Mouse (Mus musculus): ENCODE results near the gene Lamb1.

Lamb1 gene

GRCm38 (mm10) chr12:31252259-31252658, 12.8 kb upstream of the Lamb1 start:
- no peak for DNase-seq (ENCODE audit: low spot score in 2 of 2)

GRCm38 (mm10) chr12:31254978-31255377, 10.1 kb upstream of the Lamb1 start:
- DNase-seq (ENCODE audit: low spot score in 2 of 2) = no peak

GRCm38 (mm10) chr12:31256121-31256903, 8.7 kb upstream of the Lamb1 start:
- DNase-seq (ENCODE audit: low spot score in 2 of 2) = no peak

GRCm38 (mm10) chr12:31261882-31262281, 3.2 kb upstream of the Lamb1 start:
- DNase-seq (ENCODE audit: low spot score in 2 of 2) = no peak

GRCm38 (mm10) chr12:31263921-31264320, 1.1 kb upstream of the Lamb1 start:
- no peak for DNase-seq (ENCODE audit: low spot score in 2 of 2)

GRCm38 (mm10) chr12:31265722-31266431, 843 bp downstream of the Lamb1 start:
- DNase-seq (ENCODE audit: low spot score in 2 of 2) = peak in 1 of 2 experiments; percentile 12

- no peak for DNase-seq (ENCODE audit: low spot score in 2 of 2)
These were observed 1.7 kb downstream of the Lamb1 start for GRCm38 (mm10) chr12:31266686-31267085.

- no peak for DNase-seq (ENCODE audit: low spot score in 2 of 2)
These were observed 2.3 kb downstream of the Lamb1 start for GRCm38 (mm10) chr12:31267363-31267762.

- no peak for DNase-seq (ENCODE audit: low spot score in 2 of 2)
These were observed 3.3 kb downstream of the Lamb1 start for GRCm38 (mm10) chr12:31268315-31268714.

- DNase-seq (ENCODE audit: low spot score in 2 of 2) = no peak
These were observed 4.1 kb downstream of the Lamb1 start for GRCm38 (mm10) chr12:31269020-31269597.

GRCm38 (mm10) chr12:31270361-31270760, 5.3 kb downstream of the Lamb1 start:
- no peak for DNase-seq (ENCODE audit: low spot score in 2 of 2)

GRCm38 (mm10) chr12:31270776-31271175, 5.7 kb downstream of the Lamb1 start:
- DNase-seq (ENCODE audit: low spot score in 2 of 2) = no peak

- no peak for DNase-seq (ENCODE audit: low spot score in 2 of 2)
These were observed 6.5 kb downstream of the Lamb1 start for GRCm38 (mm10) chr12:31271361-31272011.

- no peak for DNase-seq (ENCODE audit: low spot score in 2 of 2)
These were observed 7.1 kb downstream of the Lamb1 start for GRCm38 (mm10) chr12:31272012-31272735.

GRCm38 (mm10) chr12:31272846-31273245, 7.8 kb downstream of the Lamb1 start:
- no peak for DNase-seq (ENCODE audit: low spot score in 2 of 2)

- no peak for DNase-seq (ENCODE audit: low spot score in 2 of 2)
These were observed 8.6 kb downstream of the Lamb1 start for GRCm38 (mm10) chr12:31273646-31274045.

GRCm38 (mm10) chr12:31275411-31275810, 10.4 kb downstream of the Lamb1 start:
- DNase-seq (ENCODE audit: low spot score in 2 of 2) = no peak

GRCm38 (mm10) chr12:31278270-31278669, 13.2 kb downstream of the Lamb1 start:
- no peak for DNase-seq (ENCODE audit: low spot score in 2 of 2)

- DNase-seq (ENCODE audit: low spot score in 2 of 2) = no peak
These were observed 15.3 kb downstream of the Lamb1 start for GRCm38 (mm10) chr12:31280318-31280717.

- DNase-seq (ENCODE audit: low spot score in 2 of 2) = no peak
These were observed 16.1 kb downstream of the Lamb1 start for GRCm38 (mm10) chr12:31281100-31281591.

GRCm38 (mm10) chr12:31282241-31282640, 17.2 kb downstream of the Lamb1 start:
- DNase-seq (ENCODE audit: low spot score in 2 of 2) = no peak
